Mouse (Mus musculus) gastrocnemius, postnatal 10 days (tissue): ENCODE measurements around the gene Hist1h4c. TPM values are rescaled to one million over a fixed set of nuclear protein-coding genes. Genes with fewer than 3 reads are reported as not detected.

Source experiments
- DNase-seq: peaks from one replicate; pipeline ENCODE4 v3.0.0; 2021; ENCODE audit warnings: mixed read lengths
- long read RNA-seq, 2 experiments: library from polyadenylated mRNA; stranded (forward); transcript quantifications; one replicate each; pipeline ENCODE4 v2.0.0; 2021
- total RNA-seq, 2 experiments: library from RNA; stranded (reverse); gene quantifications; 2 replicates each; pipeline ENCODE4 v1.2.3; 2021

Gene Hist1h4c
- total RNA-seq = 100 to 1,000 TPM; 153 to 157 TPM
- long read RNA-seq, experiment 1, partial matches to known transcripts = 0 of 1 reads
- long read RNA-seq, experiment 1, other reads (novel, unspliced or antisense) = 0 of 1 reads
- long read RNA-seq, experiment 2 = 0 reads

DNA sequence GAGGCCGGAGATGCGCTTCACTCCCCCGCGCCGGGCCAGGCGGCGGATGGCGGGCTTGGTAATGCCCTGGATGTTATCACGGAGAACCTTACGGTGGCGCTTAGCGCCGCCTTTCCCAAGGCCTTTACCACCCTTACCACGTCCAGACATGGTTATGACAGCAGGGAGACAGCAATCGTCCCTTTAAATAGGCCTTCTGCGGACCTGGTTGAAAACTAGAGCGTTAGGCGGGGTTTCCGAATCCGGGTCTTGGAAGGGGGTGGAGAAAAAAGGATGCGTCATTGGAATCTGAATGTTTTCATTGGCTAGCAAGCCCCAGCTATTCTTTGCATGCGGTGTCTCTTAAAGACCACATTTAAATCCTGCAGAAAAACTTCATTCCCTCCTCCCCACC, at the start of gene Hist1h4c:
Gene Hist1h4c (minus strand): TSS at position 155 of the 394 bp plus-strand sequence.
- DNase-seq = peak; percentile 93

DNA sequence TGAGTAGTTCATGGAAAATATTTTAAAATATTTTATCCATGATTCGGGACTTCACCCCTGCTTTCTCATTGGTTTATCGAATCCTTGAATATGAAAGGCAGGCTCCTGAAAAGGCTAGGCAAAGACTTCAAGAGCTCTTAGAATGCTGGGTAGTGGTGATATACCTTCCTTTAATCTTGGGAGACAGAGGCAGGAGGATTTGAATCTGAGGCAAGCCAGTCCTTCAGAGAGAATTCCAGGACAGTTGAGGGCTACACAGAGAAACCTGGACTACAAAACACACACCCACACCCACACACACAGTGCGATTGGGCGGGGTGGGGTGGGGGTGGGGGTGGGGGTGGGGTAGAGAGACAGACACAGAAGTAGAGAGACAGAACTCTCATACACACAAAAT, 49.6 kb upstream of the Hist1h4c start:
- DNase-seq = no peak

DNA sequence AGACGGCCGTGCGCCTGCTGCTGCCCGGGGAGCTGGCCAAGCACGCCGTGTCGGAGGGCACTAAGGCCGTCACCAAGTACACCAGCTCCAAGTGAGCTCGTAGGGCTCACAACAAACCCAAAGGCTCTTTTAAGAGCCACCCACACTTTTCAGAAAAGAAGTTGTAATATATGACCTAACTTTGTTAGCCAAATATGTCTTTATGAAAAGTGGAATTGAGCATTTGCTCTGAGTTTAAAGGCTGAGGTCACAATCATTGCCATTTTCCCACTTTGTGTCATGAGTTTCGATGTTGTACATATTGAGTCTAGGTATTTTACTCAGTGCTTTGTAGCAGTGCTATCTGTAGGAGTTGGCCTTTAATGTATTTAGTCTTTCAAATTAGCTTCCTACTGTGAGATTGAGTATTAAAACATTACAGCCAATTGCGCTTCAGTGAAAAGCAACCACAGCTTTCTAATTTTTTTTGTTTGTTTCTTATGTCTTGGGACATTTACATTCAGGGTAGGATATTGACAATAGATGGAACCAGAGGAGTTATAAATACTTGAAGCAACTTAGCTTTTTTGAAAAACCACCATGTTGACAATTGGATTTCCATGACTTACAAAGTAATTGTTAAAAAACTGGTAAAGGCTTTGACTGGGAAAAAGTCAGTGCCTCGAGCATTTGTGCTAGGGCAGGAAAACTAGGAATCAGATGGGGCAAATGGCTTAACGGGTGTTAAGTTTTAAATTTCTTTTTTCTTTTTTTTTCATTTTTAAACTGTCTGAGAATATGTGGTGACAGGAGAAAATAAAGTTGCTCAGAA, 49.0 kb upstream of the Hist1h4c start:
- DNase-seq = no peak

DNA sequence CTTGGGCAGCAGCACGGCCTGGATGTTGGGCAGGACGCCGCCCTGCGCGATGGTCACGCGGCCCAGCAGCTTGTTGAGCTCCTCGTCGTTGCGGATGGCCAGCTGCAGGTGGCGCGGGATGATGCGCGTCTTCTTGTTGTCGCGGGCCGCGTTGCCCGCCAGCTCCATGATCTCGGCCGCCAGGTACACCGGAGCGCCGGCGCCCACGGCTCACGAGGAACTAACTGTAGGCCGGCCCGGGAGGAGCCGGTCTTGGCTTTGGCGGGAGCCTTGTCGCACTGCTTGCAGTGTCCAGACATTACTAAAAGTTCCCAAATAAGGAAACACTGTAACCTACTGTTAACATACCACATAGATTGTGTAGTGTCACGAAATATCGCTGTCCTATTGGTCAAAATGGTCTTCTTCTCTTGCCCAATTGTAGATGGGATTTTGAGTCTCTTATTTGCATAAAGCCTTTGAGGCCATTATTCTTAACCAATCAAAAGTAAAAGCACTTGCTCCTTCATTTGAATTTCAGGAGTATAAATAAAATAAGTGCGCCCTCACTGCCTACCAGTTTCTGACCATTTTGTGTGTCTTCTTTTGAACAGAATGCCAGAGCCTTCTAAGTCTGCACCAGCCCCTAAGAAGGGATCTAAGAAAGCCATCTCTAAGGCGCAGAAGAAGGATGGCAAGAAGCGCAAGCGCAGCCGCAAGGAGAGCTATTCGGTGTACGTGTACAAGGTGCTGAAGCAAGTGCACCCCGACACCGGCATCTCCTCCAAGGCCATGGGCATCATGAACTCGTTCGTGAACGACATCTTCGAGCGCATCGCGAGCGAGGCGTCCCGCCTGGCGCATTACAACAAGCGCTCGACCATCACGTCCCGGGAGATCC, 48.2 kb upstream of the Hist1h4c start, which contains the start of gene Hist1h2bb:
Gene Hist1h2bb (plus strand): TSS at position 534 of the 880 bp plus-strand sequence.
- DNase-seq = peak; percentile 61

DNA sequence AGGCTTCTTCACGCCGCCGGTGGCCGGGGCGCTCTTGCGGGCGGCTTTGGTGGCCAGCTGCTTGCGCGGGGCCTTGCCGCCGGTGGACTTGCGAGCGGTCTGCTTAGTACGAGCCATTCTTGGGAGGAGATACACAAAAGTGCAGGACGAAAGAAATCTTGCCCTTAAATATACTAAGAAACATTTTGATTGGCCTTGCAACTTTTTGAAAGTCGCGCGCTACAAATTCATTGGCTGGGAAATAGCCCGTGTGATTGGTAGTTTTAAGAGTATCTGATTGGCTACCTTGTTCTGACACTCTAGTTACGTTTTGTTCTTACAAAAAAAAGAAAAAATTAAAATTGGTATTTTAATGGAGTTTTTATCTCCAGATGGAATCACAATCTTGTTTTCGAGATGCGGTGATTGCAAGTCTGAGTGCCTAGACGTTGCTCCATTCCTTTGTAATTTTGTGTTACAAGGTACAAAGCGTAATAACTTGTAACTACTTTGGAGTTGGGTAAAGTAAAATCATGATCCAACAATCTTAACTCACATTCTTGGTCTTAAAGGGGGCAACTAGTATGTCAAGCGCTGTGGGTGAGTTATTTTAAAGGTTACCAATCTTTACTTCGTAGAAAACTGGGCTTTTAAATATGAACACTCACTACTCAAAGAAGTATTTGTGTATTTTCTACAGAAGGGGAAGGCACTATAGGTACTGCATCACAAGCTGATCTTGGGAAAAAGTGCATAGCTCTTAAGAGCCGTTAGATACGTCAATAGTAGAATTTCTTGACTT, 47.3 kb upstream of the Hist1h4c start, which contains the start of gene Hist1h3c:
Gene Hist1h3c (minus strand): TSS at position 222 of the 781 bp plus-strand sequence.
- DNase-seq = peak; percentile 82

DNA sequence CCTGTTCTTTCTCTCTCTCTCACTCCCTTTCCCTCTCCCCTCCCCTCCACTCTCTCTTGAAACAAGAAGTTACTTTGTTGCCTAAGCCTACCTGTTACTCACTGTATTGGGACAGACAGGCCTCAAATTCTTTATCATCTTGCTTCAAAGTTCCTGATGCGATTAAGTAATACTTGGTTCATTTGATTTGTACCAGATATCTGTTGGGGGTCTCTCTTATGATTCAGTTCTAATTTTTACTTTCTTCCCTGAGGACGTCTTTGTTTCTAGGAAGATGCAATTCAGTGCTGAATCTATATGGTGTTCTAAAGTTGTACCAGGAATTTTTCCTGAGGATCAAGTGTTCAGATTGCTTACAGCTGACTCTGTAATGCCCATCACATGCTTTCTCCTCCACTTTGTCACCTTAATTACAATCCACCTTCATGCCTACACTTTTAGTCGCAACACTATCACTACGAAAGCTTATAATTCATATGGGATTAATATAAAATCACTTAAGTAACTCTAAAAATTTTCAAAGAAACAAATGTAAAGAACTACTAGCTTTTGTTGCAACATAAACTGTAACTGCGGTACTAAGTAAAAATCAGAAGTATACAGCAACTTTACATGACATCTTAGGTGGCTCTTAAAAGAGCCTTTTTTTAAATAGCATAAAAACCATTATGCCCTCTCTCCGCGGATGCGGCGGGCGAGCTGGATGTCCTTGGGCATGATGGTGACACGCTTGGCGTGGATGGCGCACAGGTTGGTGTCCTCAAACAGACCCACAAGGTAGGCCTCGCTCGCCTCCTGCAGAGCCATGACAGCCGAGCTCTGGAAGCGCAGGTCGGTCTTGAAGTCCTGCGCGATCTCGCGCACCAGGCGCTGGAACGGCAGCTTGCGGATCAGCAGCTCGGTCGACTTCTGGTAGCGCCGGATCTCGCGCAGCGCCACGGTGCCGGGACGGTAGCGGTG, 46.4 kb upstream of the Hist1h4c start:
- DNase-seq = no peak

DNA sequence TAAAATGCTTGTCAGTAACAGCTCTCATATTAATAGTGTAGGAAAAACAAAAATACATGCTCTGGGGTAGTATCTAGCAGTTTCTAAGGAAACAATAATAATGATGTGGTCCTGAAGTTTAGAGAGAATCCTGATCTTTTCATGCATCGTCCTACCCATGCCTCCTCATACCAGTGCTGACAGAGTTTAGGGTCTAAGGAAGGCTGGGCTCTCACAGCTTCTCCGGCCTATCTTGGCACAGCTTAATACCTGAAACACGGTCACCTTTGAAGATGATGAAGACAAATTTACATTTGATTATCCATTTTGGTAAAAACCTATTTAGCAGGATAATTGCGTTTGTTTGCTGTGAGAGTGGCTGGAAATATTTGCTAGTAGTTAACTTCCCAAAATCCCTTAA, 45.7 kb upstream of the Hist1h4c start:
- DNase-seq = no peak

DNA sequence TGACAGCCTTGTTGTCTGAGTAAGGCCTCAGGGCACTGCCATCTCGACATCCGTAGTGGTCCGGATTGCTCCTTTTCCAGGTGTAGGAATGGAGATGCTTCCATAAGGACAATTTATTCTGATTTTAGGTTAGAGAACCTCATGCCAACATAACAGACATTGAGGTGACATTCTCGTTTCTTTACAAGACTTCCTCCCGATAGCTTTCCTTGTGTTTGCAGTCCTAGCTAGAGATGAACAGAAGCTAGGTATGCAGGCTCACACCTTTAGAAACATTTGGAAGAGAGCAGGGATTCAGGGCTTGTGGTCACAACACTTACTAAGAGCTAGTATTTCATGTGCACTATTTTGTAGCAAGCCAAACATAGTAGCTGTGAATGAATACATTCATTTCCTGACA, 45.0 kb upstream of the Hist1h4c start:
- no peak for DNase-seq

DNA sequence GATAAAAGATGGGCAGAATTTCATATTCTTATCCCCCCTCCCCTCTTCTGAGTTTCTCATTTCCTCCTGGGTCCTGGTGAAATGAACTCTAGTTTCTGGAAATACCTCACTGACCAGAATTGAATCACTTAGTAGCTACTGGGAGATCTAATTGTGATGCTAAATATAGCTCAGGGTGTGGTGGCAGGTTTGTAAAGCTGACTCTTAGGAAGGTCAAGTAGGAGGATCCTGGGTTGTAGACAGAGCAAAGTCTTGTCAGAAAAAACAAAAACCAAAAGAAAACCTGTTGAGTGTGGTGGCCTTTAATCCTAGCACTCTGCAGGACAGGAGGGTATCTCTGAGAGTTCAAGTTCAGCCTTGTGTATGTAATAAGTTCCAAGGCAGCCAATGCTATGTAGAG, 43.8 kb upstream of the Hist1h4c start:
- DNase-seq = no peak

DNA sequence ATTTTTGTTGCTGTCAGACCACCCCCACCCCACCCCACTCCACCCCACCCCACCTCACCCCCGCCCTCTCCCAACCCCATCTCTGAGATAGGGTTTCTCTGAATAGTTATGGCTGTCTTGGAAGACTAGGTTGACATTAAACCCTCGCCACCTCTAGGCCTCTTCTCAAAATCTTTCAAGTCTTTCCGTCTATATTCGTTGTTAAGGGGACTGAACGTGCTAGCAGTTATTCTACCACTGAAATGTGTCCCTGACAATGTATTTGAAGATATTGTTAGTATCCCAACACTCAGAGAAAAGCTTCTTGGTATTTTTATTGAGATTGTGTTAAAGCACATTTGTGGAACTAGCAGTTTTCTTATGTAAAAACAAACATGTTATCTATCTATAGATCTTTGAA, 42.7 kb upstream of the Hist1h4c start:
- DNase-seq = no peak

DNA sequence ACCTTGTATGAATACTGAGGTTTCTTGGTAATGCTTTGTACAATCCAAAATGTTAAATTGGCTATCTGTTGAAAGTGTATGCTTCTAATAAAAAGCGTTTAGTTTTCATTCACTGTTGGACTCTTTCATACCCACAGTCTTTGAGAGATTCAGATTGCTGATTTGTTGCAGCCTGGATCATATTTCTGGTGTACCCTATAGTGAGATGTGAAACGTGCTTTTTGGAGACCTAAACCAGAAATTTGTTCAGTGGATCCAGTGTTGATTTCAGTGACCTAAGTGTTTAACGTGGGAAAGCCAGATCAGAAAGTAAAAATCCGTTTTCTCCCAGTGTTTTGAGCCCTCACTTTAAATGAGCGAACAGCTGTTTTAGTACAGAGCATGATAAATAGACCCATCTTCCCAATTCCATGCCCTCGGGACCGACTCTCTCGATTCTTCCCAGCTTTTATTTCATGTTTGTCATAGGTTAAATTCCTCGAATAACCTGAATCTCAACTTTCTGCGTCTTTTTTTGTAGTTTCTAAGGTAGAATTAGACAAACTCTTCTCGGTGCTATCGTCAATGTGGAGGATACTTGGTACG, 42.1 kb upstream of the Hist1h4c start:
- DNase-seq = no peak

DNA sequence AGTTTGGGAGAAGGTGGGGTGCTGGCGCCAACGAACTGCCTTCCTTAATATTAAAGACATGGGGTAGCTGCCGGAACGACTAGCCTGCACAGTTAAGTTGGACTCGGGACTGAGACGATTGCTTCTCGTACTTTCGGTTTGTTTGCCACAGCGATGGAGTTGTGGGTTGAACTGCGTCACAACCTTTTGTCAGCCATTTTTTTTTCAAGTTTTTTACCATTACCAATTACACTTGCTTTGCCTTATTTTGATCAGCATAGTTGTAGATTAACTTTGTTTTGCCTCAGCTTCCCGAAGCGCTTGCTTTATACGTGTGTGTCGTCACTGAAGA, 41.6 kb upstream of the Hist1h4c start:
- no peak for DNase-seq

DNA sequence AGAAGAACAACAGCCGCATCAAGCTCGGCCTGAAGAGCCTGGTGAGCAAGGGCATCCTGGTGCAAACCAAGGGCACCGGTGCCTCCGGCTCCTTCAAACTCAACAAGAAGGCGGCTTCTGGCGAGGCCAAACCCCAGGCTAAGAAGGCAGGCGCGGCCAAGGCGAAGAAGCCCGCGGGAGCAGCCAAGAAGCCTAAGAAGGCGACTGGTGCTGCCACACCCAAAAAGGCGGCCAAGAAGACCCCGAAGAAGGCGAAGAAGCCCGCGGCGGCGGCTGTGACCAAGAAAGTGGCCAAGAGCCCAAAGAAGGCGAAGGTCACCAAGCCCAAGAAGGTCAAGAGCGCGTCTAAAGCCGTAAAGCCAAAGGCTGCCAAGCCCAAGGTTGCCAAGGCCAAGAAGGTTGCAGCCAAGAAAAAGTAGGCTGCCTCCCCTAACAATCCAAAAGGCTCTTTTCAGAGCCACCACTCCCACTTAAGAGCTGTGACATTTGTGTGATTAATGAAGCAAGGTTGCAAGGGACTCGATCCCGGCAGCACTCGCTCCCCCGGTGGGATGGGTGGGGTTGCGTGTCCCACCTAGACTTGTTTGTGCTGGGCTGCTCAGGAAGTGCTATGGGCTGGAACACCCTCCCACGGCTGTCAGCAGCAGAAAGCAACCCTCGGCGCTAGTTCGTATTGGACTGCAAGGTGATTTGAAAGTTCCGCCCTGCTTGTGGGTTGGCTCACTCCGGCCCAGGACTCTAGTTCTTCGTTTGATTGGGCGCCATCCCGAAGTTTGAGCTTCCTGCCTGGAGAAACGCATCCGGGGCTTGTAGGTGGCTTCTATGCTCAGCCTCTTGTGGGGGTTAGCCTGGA, 41.0 kb upstream of the Hist1h4c start:
- DNase-seq = peak; percentile 78

DNA sequence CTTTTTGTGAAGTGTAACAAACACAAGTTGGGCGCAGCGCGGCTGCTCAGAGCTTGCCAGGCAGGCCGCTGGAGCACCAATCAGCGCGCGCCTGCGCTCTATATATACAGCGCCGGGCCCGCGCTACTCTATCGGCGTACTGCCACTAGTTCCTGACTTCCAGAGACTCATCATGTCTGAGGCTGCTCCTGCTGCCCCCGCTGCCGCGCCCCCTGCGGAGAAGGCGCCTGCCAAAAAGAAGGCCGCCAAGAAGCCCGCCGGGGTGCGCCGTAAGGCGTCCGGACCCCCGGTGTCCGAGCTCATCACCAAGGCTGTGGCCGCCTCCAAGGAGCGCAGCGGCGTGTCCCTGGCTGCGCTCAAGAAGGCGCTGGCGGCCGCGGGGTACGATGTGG, 40.4 kb upstream of the Hist1h4c start, which contains the start of gene Hist1h1c:
Gene Hist1h1c (plus strand): TSS at position 132 of the 392 bp plus-strand sequence.
- peak; percentile 87 for DNase-seq

DNA sequence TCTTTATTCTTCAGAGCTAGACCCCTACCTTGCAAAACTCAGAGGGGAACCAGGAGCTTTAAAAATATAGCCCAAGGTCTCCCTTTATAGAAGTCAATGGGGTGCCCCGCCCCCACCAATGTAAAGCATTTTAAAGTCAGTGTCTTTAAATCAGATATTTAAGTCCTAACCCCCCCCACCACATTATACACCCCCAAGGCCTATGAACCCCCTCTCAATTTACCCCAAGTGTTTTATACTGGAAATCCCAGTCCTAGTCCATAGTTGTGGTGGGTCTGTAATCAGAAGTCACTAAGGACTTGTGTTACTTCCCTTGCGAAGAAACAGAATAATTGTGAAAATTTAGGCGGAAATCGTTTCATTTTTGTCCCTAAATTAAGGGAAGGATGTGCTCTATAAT, 39.8 kb upstream of the Hist1h4c start:
- DNase-seq = no peak

DNA sequence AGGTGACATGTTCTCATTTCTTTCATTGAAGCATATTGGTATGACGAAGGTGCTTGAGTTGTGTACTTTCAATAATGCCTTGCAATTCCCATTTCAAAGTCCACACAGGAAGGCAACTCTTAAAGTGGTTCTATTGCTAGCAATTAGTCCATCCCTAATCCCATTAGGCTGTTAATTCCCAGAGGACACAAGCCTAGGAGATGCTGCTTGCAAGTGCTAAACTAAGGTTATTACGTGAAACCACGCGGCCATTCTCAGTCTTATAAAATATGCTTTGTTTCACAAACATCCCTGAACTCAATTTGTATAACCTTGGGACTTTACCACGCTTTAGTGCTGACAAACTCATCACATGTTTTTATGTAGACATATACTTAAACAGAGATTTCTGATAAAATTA, 38.8 kb upstream of the Hist1h4c start:
- DNase-seq = no peak

DNA sequence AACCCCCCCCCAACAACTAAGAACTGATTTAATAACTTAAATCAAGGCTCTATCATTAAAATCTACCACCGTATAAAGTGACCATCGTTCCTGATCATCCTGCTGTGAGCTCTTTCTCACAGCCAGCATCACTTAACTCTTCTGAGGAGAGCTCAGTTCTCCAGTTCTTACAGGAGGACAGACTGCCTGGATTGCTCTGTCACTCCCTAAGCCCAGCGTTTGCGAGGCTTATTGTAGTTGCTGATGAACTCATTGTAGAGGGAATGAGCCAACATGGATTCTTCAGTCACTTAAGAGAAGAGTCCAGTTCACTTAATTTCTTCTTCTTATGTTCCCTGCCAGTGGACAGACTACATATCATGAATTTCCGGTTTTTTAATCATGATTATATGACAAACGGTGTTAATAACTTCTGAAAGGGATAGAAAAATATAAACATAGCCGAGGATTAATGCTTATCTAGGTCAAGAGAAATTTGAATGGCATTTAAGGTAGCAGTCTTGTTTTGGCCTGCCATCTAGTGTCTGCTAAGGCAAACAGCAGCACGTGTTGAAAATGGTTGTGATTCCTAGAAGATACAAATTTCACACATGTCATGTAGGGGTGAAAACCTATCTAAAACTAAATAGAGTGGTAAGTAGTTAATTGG, 34.0 kb upstream of the Hist1h4c start:
- no peak for DNase-seq

DNA sequence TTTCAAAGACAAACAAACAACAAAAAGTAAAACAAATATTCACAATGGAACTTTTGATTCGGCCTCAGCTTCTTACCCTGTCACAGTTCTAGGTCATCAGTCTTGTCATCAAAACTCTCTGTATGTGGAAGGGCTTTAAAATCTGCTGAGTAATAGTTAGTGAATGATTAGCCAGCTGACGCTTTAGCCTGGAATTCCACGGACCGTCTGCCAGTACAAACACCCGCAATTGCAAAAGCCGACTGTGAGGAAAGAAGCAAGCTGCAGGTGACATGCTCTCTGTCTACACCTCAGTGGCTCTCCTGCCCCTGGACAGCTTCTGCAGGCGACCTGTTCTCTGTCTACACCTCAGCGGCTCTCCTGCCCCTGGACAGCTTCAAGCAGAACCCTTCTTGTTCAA, 32.2 kb upstream of the Hist1h4c start:
- DNase-seq = no peak

DNA sequence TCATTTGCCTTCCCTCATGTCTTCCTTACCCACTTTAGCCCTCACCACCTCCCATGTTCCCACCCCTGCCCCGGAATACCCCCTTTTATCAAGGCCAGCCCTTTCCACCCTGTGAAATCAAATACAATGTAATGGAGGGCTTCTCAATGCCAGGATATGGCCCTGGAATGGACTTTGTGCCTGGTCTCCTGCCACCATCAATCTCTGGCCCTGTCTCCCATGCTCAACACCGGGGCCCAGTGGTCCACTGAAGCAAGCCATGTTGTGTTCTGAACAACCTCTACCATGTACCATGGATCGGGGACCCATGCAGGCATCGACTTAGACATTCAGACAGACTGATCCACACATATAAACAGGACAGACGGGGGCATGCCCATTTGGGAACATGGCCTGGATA, 31.5 kb upstream of the Hist1h4c start:
- no peak for DNase-seq
